Mouse (Mus musculus): ENCODE measurements at regions not wholly inside any gene's neighbourhood (a gene's known extent, or its start where the extent isn't known, plus 50 kb on each side); places are given as distances from the start of the nearest gene placed in this dataset.

DNA sequence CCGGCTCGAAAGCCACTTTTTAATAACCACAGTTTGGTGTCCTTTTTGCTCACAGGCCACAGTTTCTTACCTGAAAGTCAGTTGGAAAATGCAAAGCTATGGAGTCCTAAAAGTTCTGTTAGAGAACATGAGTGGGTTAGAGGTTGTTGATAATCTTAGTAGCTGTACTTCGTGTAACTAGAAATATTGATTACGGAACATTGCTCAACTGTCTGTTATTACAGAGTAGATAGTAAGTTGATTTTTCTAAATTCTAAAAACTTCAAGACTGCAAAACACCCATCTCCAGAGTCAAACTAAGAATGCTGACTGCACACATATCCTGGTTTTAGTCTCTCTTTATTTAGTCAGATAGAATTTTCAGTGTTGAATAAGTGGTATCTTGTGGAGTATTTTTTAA is 111.0 kb downstream of the Slc38a4 start:
- no peak for DNase-seq (ENCODE audit: low read depth, low spot score)

- no peak for DNase-seq (ENCODE audit: low read depth, low spot score)
Observed at GRCm38 (mm10) chr15:96942651-96943050, 113.1 kb downstream of the Slc38a4 start.

- DNase-seq (ENCODE audit: low read depth, low spot score), result no peak
Observed at GRCm38 (mm10) chr15:96938406-96938805, 117.3 kb downstream of the Slc38a4 start.

DNA sequence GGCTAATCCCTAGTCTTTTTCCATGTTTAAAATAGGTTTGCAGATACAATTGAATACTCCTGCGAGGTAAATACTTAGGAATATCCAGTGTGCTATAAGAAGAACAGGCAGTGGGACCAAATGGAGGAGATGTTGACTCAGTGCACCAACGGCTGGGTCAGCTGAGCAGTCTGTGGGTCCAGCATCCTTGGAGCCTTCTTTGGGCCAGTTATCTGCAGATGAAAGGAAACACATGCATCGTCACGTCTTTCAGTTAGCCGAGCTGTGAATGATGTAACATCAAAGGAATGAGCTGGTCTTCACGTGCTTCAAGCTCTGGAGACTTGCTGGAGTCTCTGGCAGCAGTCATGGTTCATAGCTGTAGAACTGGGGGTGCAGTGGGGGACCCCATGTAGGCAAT is 118.1 kb downstream of the Slc38a4 start:
- DNase-seq (ENCODE audit: low read depth, low spot score), result no peak

GRCm38 (mm10) chr15:96936705-96937346 is 118.9 kb downstream of the Slc38a4 start:
- DNase-seq (ENCODE audit: low read depth, low spot score), result peak; percentile 50

GRCm38 (mm10) chr15:96936216-96936615 is 119.5 kb downstream of the Slc38a4 start:
- no peak for DNase-seq (ENCODE audit: low read depth, low spot score)

DNA sequence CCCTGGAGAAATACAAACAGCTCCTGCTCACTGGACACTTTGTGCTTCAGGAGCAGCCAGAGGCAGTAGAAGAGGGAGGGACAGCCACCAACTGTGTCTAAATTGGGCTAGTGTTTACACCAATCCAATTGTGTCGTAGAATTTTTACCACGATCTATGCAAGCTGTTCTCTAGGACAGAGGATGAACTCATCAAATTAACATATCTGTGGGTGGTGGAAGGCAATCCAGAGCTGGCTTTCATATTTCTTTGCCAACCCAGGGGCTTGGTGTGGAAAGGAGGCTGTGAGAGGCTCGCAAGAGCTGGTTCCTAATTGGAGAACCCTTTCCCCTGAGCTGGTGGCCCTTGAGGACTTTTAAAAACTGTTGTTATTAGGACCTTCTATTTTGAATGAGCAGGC is 122.3 kb downstream of the Slc38a4 start:
- no peak for DNase-seq (ENCODE audit: low read depth, low spot score)

DNA sequence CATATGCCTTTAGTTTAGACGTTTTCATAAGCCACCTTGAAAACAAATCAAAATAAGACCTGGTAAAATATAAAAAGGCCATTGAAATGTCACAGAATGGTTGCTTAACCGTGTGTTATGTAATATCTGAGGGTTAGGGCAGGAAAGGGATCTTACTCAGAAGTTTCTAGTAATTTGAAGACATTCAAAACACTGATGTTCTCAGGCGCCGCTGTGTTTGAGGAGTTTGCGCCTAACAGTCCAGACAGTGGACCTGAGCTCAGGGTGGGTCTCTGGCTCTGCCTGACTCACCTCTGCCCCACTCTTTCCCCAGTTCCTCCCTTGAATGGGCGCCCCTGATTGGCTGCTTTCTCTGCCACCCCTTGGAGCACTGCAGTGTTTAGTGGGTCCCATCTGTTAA is 125.2 kb downstream of the Slc38a4 start:
- DNase-seq (ENCODE audit: low read depth, low spot score), result no peak

- DNase-seq (ENCODE audit: low read depth, low spot score), result no peak
Observed at GRCm38 (mm10) chr15:96929788-96930187, 126.0 kb downstream of the Slc38a4 start.

DNA sequence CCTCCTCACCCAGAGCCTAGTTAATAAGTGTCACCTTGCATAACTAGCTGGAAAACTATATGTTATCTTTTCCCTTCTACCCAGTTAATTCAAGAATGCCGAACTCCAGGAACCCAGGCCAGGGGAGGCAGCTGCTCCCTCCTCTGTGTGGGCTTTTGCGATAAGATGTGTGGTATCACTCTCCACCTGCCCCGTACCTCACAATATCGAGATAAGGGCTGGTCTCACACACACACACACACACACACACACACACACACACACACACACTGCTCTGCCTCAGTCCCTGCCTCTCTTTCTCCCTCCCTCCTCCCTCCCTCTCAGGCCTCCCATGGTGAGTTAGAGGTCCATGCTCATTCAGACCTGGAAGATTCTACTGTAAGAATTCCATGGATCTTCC is 127.1 kb downstream of the Slc38a4 start:
- no peak for DNase-seq (ENCODE audit: low read depth, low spot score)

DNA sequence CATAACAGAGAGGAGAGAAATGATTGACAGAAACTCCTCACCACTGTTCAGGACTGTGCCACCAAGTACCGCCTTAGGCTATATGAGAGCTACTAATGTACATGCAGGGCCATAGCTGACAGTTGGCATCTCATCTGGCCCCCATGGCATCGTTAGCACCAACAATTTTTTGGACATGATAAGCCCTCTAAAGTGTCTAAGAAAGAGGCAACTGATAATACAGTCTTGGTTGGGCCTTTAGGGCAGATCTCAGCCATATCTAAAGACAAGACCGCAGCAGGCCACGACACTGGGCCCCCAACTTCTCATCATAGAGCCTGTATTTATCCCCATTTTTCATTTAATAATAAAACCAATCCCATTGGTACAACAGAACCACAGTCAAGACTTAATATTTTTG is 128.1 kb downstream of the Slc38a4 start:
- DNase-seq (ENCODE audit: low read depth, low spot score), result no peak

- no peak for DNase-seq (ENCODE audit: low read depth, low spot score)
Observed at GRCm38 (mm10) chr15:96926660-96927059, 129.1 kb downstream of the Slc38a4 start.

DNA sequence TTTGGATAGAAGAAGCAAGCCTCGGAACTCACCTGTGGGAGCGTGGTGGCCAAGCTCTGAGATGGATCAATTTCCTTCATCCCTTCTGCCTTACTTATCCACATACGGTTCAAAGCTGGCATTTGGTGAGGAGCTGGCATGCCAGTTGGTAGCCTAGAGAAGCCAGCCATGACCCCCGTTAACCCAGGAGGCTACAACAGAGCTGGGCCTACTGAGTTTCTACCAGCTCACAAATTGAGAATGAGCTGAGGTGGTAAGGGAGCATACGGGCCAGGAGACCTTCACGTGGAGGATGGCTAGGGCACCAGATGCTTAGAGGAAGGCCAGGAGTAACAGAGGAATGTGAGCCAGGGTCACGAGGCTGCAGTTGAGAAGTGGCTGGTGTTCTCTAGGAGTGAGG is 139.2 kb downstream of the Slc38a4 start:
- no peak for DNase-seq (ENCODE audit: low read depth, low spot score)

- no peak for DNase-seq (ENCODE audit: low read depth, low spot score)
Observed at GRCm38 (mm10) chr15:96915544-96915943, 140.2 kb downstream of the Slc38a4 start.

DNA sequence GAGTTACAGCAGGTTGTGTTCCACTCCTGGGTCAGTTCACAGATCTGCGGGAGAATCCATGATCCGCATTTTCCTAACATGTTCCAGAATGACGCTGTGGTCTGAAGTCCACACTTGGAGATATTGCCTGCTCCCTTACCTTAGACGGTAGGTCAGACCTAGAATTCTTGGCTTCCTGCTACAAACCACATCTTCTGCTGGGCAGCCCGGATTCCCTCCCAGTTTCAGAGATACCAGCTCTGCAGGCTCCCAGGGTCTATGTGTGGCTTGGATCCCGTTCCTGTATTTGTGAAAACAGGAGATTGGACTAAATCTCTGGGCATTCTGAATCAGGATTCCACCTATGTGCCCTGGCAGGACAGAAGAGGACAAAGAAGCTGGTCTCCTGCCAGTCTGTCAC is 140.8 kb downstream of the Slc38a4 start:
- DNase-seq (ENCODE audit: low read depth, low spot score), result no peak

DNA sequence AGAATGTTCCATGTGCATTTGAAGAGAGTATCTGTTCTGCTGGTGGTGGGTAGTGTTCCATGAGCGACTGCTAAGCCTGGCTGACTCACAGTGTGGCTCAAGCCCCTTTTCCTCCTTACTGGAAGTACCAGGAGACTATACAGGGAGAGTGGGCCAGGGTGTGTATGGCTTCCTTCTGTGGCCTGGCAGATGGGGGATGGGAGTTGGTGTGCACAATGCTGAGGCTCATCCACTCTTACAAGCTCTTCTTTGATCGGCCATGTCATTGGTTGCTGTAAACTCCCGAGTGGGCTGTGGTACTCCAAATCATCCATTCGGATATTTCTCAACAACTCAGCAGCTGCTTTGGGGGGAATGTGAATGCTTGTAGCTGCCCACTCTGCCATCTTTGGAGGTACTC is 150.2 kb downstream of the Slc38a4 start:
- DNase-seq (ENCODE audit: low read depth, low spot score), result no peak

GRCm38 (mm10) chr15:96903461-96903860 is 152.3 kb downstream of the Slc38a4 start:
- no peak for DNase-seq (ENCODE audit: low read depth, low spot score)

DNA sequence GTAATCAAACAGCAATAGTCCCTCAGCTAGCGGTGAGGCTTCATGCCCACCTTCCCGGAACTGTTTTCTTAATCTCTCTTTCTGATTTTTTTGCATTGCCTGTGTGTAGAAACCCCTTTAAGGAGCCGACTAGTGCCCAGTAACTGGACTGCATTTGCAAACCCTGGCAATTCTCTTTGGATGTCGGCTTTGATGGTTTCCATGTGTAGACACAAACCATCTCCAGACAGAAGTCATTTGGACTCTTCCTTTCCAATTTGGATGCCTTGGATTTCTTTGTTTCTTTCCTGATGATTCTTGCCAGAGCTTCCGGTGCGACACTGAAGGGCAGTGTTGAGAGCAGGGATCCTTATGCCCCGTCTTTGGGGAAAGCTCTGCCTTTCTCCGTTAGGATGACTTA is 153.0 kb downstream of the Slc38a4 start:
- no peak for DNase-seq (ENCODE audit: low read depth, low spot score)

DNA sequence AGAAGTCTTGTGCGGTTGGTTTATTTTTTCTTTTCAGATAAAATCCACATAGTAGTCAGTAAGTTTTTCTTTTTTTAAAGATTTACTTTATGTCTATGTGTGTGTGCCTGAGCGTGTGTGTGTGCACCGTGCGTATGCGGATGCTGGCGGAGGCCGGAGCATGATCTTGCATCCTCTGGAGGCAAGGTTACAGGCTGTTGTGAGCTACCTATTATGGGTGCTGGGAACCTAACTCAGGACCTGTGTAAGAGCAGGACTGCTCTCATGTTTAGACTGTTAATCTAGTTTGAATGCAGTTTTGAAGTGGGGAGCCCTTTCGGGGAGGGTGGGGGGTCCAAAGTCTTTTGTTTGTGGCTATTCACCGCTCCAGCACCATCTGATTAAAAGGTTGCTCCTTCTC is 154.1 kb downstream of the Slc38a4 start:
- no peak for DNase-seq (ENCODE audit: low read depth, low spot score)

DNA sequence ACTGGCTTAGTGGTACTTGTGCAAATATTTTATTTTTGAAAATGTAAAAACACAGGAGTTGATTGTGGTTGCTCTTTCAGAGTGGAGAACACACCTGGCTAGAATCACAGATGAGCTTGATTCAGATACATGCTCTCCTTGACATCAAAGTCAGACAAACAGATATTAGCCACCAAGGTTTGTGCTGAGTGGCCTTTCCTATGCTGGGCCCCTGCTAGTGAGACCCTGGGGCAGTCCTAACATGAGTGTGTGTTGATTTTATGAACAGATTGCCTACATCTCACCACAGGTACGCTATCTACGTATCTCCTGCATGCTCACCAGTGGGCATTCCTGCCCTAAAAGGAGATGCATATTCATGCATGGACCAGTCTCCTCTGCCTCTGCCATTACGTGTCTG is 157.5 kb downstream of the Slc38a4 start:
- DNase-seq (ENCODE audit: low read depth, low spot score), result no peak

DNA sequence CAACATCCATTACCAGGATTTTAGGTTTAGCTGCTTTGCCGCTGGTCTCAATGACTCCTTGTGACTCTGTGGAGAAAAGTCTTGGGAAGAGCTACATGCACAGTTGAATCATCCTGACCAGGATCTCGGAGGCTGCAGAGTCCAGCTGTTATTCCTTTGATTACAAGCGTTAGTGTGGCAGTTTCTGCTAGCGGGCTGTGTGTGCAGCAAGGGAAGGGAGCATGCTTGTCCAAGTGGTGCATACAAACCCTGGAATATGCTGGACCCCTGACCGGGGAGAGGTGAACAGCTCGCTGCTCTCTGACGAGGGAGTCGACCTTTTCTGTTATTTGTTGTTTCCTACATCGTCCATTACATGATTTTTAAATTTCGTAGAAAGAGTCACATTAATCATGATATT is 170.9 kb downstream of the Slc38a4 start:
- no peak for DNase-seq (ENCODE audit: low read depth, low spot score)

GRCm38 (mm10) chr15:96883754-96884153 is 172.0 kb downstream of the Slc38a4 start:
- DNase-seq (ENCODE audit: low read depth, low spot score), result no peak

DNA sequence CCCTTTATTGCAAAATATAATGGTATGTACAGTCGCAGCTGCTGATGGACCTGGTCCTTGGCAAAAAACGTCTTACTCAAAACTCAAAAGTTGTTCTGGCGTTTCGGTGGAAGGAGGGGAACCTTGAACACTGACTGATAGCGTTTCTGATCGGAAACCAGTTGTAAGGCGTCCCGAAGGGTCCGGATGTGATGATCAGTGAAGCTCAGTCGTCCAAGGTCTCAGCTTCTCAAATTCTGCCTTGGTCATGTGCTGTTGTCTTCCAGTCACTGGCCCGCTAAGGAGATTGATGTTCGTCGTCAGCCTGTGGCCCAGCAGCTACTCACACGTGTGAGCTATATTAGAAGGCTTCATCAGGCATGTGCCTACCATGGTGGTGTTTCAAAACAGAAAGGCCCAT is 173.5 kb downstream of the Slc38a4 start:
- no peak for DNase-seq (ENCODE audit: low read depth, low spot score)

- no peak for DNase-seq (ENCODE audit: low read depth, low spot score)
Observed at GRCm38 (mm10) chr15:96881519-96882170, 174.1 kb downstream of the Slc38a4 start.
